Mouse (Mus musculus): ENCODE results near the gene P2ry14.

- no peak for TF ChIP-seq CTCF (IDR thresholded peaks at IDR 0.05; ENCODE audit: borderline replicate concordance, extremely low read depth, insufficient read depth, insufficient read length)
- no peak for TF ChIP-seq POLR2A (IDR thresholded peaks at IDR 0.05; ENCODE audit: borderline replicate concordance, extremely low read depth, insufficient read depth, insufficient read length, poor library complexity, severe bottlenecking)
Measured at GRCm38 (mm10) chr3:59125022-59125421, 28.4 kb downstream of the P2ry14 start.

All from brain, embryonic 14.5 days (tissue).